Mouse (Mus musculus) NIH3T3 (cell line): ENCODE measurements around the gene Aadat.
"Not testable (repeated sequence)": the region's sequence is repeated elsewhere in the genome, so short reads cannot be mapped to it uniquely, and the experiment has no call there.

Source experiments
- DNase-seq: peaks from one replicate; pipeline ENCODE4 v3.0.0-alpha.2; 2012; ENCODE audit warnings: low read depth

The Aadat gene

DNA sequence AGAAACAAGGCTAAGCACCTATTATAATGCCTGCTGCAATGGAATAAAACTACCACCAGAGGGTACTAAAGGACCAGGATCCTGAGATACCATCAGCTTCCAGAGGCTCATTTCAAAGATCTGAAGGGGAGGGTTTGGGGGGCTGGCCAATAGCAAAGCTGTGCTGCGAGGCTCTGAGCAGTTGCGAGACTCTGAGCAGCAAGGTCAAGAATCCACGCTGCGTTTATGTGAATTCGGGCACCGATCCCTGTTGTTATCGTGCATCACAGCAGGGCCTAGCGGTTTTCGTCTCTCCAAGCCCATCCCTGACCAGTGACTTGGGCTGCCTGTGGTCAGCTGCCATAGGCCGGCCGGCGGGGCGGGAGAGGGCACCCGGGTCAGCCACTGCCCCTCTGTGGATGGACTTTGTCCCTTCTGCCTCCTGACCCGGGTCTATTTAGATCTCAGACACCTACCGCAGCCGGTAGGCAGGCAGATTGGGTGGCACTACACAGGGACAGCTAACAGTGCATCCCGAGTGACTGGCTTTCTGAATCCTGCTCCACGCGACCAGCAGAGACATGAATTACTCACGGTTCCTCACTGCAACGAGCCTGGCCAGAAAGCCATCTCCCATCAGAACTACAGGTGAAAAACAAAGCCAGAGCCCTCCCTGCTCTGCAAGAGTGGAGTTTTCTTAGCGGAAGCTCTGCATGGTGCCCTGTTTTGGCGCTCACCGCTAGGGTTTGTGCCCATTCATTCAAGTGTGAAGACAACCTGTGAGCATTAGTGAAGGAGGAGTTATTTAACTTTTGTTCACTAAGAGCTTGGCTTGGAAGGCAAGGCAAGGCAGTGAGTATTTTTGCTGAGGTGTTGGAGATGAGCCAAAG, at the start of gene Aadat:
TSS of gene Aadat (plus strand) at position 280 of the 869 bp plus-strand sequence.
- DNase-seq: peak; percentile 83

DNA sequence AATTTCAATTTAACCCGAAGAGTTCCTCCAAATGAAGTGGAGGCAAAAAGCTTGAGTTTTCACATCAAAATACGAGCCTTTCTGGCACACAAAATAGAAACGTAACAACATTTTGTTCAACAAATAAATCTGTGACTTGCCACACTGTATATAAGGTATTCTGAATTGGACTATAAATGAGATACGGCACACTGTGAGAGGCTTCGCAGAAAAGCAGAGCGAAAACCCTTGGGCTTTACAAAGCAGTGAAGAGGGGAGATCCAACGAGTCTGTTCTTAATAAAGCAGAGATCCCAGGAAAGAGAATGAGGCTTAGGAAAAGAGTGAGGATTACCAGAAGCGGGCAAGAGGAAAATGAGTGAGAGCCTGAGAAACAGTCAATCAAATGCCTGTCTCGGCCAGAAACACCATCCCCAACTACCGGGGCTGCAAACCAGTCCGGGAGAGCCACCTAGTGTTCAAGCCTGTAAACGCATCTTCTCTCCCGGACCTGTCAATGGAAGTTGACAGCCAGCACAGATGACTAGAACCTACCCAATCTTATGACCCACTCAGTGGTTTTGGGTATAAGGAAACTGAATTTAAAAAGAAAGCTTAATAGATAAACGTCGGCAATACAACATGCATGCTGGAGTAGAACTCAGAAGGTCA, 38.9 kb upstream of the Aadat start:
- DNase-seq: peak; percentile 79

DNA sequence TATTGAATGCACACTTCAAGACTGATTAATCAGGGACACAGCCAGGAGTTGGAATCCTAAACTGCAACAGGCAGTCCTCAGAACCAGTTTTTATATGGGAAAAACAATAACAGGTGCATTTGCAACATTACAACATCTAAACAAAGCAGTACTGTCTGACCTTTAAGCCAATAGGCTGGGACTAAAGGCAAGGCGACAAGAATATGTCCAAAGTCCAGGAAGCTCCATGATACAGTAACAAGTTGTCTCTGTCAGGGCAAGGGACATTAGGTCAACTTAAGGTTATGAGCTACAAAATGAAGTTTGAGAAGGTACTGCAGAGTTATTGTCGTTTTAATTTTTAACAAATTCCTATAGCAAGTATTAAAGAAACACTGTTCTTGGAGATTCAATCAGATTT, 15.6 kb upstream of the Aadat start:
- DNase-seq: no peak

DNA sequence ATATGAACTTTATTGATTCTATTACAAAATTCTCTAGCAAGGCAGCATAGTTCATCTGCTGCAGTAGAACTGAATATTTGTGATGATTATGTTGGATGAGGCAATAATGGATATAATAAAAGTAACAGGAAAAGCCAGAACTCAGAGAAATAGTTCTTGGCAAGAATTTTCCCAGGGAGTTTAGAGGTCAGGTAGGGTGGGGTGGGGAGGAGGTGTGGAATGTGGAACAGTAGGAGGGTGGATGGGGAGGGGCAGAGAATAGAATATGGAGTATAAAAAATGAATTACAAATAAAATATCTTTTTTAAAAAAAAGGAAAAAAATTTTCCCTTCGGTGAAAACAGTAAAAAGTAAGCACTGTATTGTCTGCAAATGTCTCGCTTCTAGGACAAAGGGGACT, 13.9 kb upstream of the Aadat start:
- no peak for DNase-seq

DNA sequence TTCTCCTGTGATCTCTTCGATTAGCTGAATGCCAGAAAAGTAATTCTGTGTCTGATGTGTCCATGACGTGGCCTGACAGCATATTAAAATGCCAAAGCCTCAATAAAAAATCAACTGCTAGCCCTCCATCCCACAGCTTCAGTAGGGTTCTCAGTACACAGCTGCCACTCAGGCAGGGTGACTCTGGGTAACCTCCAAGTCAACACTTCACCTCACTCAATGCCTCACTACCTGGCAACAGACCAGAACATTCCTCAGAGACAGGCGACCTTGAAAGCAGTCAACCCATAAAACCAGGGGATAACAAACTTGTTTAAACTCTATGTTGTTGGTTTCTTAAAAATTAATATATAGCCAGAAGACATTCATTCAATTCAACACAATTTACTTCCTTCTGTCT, 13.3 kb upstream of the Aadat start:
- no peak for DNase-seq

DNA sequence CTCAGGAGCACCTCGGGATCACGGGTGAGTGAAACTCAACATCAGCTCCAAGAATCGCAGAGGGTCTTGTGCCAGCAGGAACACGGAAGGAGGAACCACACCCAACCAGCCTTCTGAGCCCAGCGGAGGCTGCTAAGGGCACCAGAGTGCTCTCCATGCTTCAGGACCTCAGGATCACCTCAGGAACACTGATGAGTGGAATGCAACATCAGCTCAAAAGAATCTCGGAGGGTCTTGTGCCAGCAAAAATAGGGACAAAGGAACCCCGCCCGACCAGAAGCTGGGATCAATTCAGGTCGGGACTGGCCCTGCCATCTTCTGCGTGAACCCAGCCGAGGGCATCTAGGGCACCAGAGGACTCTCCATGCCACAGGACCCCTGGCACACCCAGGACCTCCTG, 11.1 kb upstream of the Aadat start:
- no peak for DNase-seq

DNA sequence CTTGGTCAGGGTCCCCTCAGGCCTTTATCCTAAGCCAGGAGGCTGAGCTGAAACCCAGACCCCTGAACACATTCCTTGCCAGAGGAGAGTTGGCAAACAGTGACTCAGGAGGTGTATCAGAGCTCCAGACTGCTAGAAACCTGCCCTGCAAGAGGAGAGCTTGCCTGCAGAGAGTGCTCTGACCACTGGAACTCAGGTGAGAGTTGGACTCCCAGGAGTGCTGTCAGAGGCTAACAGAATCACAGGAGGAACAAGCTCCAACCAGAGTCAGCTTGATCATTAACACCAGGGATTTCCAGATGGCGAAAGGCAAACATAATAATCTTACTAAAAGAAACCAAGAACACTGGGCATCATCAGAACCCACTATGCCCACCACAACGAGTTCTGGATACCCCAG, 10.7 kb upstream of the Aadat start:
- DNase-seq: not testable (repeated sequence)

DNA sequence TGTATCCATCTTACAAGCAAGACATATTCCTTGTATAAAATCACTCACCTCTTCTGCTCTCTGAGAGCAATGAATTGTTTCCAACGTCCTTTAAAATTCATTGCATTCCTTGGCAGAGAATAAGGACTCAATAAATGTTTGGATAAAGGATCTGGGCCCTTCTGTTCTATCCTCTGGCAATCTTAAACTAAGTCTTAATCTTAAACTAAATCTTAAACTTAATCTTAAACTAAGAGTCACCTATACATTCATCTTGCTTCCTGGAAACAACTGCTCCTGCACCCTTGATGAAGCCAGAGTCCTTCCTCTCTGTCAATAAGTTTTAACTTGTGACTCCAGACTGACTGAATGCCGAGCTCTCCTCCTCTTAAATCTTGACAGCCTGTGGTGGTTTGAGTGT, 2.6 kb upstream of the Aadat start, which contains the start of gene Gm10283:
TSS of gene Gm10283 (minus strand) at position 101 of the 400 bp plus-strand sequence.
- no peak for DNase-seq

DNA sequence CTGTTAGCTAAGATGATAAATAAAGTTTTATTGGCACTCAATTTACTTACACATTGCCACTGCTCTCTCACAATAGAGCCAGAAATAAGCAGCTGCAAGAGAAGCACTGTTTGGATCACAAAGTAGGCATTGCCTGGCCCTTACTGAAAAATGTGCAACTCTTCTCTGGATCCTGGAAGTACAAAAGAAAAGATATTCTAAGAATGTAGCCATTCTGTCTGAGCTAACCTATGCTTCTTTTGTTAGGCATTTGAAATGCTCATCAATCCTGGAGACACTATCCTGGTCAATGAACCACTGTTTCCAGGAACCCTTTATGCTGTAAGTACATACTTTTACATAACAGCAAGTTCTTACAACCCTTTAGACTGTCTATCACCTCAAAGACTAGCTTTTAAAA, 12.6 kb downstream of the Aadat start:
- no peak for DNase-seq

DNA sequence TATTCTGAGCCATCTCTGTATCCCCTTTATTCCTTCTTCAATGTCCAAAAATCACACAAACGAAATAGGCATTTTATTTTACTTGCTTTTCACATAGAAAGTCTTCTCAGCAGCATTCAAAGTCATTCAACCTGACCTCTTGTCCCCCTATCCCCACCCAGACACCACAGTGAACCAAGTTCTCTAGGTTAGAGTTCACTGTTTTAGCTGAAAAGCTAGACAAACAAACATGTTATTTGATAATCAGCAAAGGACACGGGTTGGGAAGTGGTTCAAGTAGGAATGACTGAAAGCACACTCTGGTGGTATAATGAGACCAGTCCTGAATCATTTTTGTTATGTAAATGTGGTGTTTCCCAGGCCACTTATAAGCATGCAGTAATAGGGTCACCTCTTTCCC, 29.2 kb downstream of the Aadat start:
- no peak for DNase-seq

DNA sequence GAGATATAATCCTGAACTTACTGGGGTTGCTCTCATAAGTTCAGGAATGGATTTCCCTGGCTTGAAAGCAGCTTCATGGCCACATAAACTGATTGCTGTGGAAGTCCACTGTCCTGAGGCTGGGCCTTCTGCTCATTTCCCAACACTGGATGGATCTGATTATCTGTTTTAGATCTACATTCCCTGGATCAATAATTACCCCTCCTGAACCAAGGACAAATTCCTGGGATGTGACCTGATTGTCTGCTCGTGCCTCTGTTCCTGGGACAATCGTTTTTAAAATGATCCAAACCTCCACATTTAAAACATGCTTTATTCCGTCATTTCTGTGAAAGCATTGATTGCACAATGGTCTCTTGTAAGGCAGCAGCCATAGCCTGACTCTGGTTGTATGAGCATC, 61.1 kb downstream of the Aadat start:
- no peak for DNase-seq

DNA sequence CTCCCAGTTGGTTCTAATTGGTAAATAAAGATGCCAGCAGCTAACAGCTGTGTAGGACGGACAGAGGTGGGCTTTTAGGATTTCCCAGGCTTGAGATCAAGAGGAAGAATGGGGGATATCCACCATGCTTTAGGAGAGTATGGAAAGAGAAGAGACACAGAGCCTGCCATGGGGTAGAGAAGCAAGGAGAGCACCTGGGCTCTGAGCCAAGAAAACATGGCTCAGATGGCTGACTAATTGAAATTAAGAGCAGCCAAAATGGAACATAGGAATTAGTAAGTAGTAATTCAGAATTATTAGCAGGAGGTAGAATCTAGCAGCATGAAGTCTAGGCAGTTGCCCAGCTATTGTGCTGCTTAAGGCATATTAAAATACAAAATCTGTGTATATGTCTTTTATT, 71.5 kb downstream of the Aadat start:
- no peak for DNase-seq

DNA sequence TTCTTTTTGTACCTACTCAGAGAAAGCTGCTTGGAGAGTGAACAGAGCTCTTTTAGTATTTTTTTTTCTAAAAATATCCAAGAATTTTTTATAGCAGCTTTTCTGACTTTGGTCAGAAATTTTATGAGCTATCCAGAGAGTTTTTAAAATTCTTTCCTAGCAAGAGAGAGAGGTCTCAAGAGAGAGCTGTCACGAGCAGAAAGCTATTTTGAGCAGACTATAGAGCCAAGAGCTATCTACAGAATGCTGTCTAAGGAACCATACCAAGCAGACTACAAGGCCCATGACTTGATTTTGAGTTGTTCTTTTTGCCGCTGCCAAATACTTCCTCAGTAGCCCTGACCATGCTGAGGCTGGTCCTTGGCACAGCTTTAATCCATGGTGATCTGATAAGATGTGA, 77.6 kb downstream of the Aadat start:
- DNase-seq: no peak

DNA sequence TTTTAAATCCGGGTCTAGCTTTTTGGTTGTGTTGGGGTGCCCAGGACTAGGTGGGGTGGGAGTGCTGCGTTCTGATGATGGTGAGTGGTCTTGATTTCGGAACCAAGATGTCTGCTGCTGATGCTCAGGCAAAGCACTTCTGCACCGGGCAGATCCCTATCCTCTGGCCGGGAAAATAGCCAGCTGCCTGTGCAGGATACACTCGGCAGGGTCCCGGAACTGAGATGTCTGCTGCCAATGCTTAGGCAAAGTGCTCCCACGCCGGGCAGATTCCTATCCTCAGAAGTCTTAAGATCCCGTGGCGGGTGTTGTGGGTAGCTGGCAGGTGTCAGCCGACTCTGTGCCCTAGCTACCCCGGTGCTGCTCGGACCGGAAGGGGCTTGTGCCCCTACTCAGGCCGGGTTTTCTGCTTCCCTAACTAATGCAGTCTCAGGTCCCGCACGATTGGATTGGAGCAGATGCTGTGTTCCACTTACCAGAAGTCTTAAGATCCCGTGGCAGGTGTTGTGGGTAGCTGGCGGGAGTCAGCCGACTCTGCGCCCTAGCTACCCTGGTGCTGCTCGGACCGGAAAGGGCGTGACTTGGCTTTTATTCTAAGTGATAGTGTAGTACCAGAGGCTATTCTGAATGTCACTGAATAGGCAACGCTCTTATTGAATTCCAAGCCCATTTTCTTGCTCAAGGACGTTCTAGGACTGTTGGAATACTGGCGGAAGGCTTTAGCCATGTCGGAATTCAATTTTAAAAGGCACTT, 85.8 kb downstream of the Aadat start:
- not testable (repeated sequence) for DNase-seq

DNA sequence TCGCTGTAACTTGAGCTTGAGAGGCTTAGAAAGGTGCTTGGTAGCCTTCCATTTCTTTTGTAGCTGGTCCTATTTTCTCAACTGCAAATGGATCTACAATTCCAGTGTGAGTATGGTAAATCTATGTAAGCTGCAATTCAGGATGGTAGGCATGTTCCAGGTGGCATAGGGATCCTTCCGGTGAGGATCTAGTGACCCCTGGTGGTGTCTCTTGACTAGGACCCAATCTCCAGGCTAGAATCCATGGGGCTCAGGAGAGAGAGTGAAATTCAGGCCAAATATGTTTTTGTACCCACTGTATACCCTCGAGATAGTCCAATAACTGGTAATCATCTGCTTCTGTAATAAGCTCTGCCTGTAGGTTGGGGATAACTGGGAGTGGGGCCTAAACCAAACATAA, 89.0 kb downstream of the Aadat start:
- peak; percentile 52 for DNase-seq
